Mouse (Mus musculus): ENCODE data around the gene Tmem132c. TPM values are rescaled to one million over a fixed set of nuclear protein-coding genes. Genes with fewer than 3 reads are reported as not detected.

Gene Tmem132c
- polyA plus RNA-seq, 1 experiment, result 17.2 TPM

- TF ChIP-seq CTCF (IDR thresholded peaks at IDR 0.05; ENCODE audit: borderline replicate concordance, extremely low read depth, insufficient read depth, insufficient read length) (no peak), POLR2A (IDR thresholded peaks at IDR 0.05; ENCODE audit: borderline replicate concordance, extremely low read depth, insufficient read depth, insufficient read length, poor library complexity, severe bottlenecking) (no peak)
- DNase-seq (ENCODE audit: low read depth), result no peak
Measured at GRCm38 (mm10) chr5:127374251-127374650, 132.6 kb downstream of the Tmem132c start.

DNA sequence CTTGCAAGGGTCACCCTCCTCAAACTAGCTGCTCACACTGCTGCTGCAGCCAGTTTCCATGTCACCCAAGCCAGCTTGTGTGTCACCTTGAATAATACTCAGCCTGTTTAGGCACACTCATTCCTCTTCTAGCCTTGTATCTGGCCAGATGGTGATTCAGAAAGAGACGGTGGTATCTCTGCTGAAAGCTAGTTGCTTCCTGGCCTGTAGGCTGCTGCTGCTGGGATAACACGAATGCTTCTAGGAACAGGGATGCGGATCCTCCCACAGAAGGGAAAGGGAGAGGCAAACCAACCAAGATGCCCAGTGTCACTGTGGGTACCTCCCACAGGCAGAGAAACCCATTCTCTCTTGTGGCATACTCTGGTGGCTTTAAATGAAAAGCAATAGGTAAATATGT, 134.0 kb downstream of the Tmem132c start:
- TF ChIP-seq POLR2A (IDR thresholded peaks at IDR 0.05; ENCODE audit: borderline replicate concordance, extremely low read depth, insufficient read depth, insufficient read length, poor library complexity, severe bottlenecking), result no peak
- TF ChIP-seq CTCF (IDR thresholded peaks at IDR 0.05; ENCODE audit: borderline replicate concordance, extremely low read depth, insufficient read depth, insufficient read length), result no peak
- DNase-seq (ENCODE audit: low read depth), result no peak

DNA sequence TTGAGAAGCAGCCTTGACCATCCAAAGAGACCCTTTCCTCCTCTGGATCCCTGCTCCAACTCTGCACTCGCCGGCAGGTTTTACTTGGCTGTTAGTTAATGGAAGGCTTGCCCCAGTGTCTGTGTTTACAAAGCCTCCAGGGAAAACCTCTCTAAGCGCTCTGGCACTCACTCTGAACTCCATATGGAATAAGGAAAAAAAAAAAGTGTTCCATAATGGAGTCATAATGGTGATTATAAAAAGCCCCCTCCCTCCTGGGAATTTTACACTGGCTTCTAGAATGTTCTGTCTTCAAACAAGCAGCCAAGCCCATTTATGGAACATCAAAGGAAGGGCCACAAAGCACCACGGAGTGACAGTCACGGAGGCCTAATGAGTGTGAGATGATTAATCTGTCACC, 136.9 kb downstream of the Tmem132c start:
- peak; percentile 77 for DNase-seq (ENCODE audit: low read depth)

DNA sequence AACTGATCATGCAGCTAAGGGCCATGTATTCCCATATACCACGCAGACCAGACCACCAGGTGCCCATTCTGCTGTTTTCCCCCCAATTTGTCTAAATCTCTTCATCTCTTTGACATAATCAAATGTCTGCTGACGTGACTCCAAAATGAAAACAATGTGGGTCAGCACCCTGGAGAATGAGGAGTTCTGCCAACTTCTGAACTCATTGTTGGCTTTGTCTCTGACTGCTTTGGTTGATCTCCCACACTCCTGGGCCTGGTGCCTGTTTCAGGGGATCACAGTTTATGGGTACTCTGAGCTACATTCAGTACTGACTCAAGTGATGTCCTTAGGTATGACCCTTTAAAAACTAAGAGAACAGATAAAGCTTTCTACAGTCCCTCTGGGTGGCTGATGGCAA, 137.7 kb downstream of the Tmem132c start:
- no peak for DNase-seq (ENCODE audit: low read depth)
- TF ChIP-seq POLR2A (IDR thresholded peaks at IDR 0.05; ENCODE audit: borderline replicate concordance, extremely low read depth, insufficient read depth, insufficient read length, poor library complexity, severe bottlenecking) (no peak), CTCF (IDR thresholded peaks at IDR 0.05; ENCODE audit: borderline replicate concordance, extremely low read depth, insufficient read depth, insufficient read length) (no peak)

More for the DNA sequence above, 136.9 kb downstream of the Tmem132c start:
- no peak for TF ChIP-seq POLR2A (IDR thresholded peaks at IDR 0.05; ENCODE audit: borderline replicate concordance, extremely low read depth, insufficient read depth, insufficient read length, poor library complexity, severe bottlenecking)
- TF ChIP-seq CTCF (IDR thresholded peaks at IDR 0.05; ENCODE audit: borderline replicate concordance, extremely low read depth, insufficient read depth, insufficient read length), result no peak

DNA sequence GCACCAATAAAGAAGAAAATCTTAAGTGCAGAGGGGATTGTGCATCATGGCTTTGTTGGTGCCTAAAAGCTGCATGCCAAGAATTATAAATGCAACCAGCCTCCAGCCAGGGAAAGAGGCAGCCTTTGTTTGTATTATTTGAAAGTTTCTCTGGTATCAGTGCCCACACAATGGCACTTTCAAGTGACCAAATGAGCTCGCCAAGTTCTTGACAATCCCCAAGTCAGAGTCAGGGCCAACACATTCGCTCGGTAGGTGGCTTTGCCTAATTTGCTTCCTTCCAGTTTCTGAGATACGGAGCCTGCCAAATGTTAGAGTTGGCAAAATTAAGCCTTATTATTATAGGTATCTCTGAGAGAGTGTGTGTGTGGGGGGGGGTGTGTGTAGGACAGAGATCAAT, 139.6 kb downstream of the Tmem132c start:
- DNase-seq (ENCODE audit: low read depth), result peak; percentile 88
- TF ChIP-seq CTCF (IDR thresholded peaks at IDR 0.05; ENCODE audit: borderline replicate concordance, extremely low read depth, insufficient read depth, insufficient read length) (no peak), POLR2A (IDR thresholded peaks at IDR 0.05; ENCODE audit: borderline replicate concordance, extremely low read depth, insufficient read depth, insufficient read length, poor library complexity, severe bottlenecking) (no peak)

DNA sequence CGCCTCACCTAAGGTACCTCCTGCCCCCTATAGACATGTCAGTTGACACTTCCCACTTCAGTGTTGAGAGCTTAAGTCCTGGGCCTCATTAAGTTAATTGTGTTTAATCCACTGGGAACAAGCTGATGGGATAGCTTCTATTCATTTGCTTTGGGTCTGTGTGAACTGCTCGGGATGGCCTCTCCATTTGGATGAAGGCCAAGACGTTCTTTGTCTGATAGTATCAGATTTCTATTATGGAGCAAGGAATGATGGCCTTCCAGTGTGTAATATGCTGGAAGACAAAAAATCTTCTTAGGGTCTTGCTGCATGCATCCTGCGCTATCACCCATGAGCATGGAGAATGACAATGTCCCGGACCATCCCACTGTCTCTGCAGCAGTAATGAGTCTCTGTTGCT, 141.0 kb downstream of the Tmem132c start:
- peak; percentile 69 for DNase-seq (ENCODE audit: low read depth)
- TF ChIP-seq POLR2A (IDR thresholded peaks at IDR 0.05; ENCODE audit: borderline replicate concordance, extremely low read depth, insufficient read depth, insufficient read length, poor library complexity, severe bottlenecking) (no peak), CTCF (IDR thresholded peaks at IDR 0.05; ENCODE audit: borderline replicate concordance, extremely low read depth, insufficient read depth, insufficient read length) (no peak)

DNA sequence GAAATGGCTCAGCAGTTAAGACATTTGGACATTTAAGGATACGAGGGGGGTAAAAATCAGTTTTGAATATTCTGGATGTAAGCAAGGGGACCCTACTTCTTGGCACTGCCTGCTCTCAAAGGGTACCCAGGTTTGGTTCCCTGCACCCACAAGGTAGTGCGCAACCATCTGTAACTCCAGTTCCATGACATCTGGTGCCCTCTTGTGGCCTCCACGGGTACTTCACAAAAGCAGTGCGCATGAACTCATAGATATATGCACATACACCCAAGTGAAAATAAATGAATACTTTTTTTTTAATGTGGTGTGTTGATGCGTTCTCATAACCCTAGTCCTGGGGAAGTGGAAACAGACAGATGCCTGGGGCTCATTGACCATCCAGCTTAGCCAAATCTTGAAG, 149.6 kb downstream of the Tmem132c start:
- no peak for DNase-seq (ENCODE audit: low read depth)
- TF ChIP-seq POLR2A (IDR thresholded peaks at IDR 0.05; ENCODE audit: borderline replicate concordance, extremely low read depth, insufficient read depth, insufficient read length, poor library complexity, severe bottlenecking), result no peak
- TF ChIP-seq CTCF (IDR thresholded peaks at IDR 0.05; ENCODE audit: borderline replicate concordance, extremely low read depth, insufficient read depth, insufficient read length), result peak; percentile 26; the same call in 1 of the 2 replicates

DNA sequence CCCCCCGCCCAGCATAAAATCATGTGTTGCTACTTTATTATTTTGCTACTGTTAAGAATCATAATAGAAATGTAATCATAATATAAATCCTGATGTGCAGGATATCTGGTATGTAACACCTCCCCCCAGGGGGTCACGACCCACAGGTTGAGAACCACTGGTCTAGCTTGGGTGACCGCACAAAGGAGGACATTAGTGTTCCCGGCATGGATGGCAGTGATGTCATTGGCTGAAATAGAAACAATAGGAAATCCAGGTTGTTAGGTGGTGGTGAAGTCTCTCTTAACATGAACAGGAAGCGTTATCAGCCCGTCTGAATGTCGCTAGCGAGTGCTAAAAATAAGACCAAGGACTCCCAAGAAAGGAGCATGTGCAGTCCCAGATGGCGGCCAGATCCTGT, 155.3 kb downstream of the Tmem132c start:
- no peak for DNase-seq (ENCODE audit: low read depth)
- TF ChIP-seq POLR2A (IDR thresholded peaks at IDR 0.05; ENCODE audit: borderline replicate concordance, extremely low read depth, insufficient read depth, insufficient read length, poor library complexity, severe bottlenecking), result no peak
- no peak for TF ChIP-seq CTCF (IDR thresholded peaks at IDR 0.05; ENCODE audit: borderline replicate concordance, extremely low read depth, insufficient read depth, insufficient read length)

GRCm38 (mm10) chr5:127398010-127398409, 156.4 kb downstream of the Tmem132c start:
- TF ChIP-seq POLR2A (IDR thresholded peaks at IDR 0.05; ENCODE audit: borderline replicate concordance, extremely low read depth, insufficient read depth, insufficient read length, poor library complexity, severe bottlenecking) (no peak), CTCF (IDR thresholded peaks at IDR 0.05; ENCODE audit: borderline replicate concordance, extremely low read depth, insufficient read depth, insufficient read length) (no peak)
- DNase-seq (ENCODE audit: low read depth), result peak; percentile 68

- TF ChIP-seq POLR2A (IDR thresholded peaks at IDR 0.05; ENCODE audit: borderline replicate concordance, extremely low read depth, insufficient read depth, insufficient read length, poor library complexity, severe bottlenecking) (no peak), CTCF (IDR thresholded peaks at IDR 0.05; ENCODE audit: borderline replicate concordance, extremely low read depth, insufficient read depth, insufficient read length) (no peak)
- peak; percentile 91 for DNase-seq (ENCODE audit: low read depth)
Measured at GRCm38 (mm10) chr5:127405391-127406000, 163.9 kb downstream of the Tmem132c start.

- TF ChIP-seq POLR2A (IDR thresholded peaks at IDR 0.05; ENCODE audit: borderline replicate concordance, extremely low read depth, insufficient read depth, insufficient read length, poor library complexity, severe bottlenecking), result no peak
- peak; percentile 44 for DNase-seq (ENCODE audit: low read depth)
Measured at GRCm38 (mm10) chr5:127406014-127406655, 164.5 kb downstream of the Tmem132c start.

DNA sequence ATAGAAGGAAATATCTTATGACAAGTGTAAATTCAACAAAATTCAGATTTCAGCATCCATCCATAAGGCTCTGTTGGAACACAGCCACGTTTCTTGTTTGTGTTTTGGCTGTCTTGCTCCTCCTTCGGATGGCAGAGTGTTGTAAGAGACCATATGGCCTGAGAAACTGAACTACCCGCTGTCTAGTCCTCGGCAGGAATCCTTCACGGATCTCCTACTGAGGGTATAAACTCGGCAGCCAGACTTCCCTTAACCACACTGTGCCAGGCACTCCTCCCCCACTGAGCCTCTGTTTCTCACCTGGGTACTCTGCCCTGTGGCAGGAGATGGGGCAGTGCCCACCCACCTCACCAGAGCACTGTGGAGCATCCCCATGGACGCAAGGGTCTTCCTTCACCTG, 174.9 kb downstream of the Tmem132c start:
- peak; percentile 91 for DNase-seq (ENCODE audit: low read depth)
- no peak for TF ChIP-seq CTCF (IDR thresholded peaks at IDR 0.05; ENCODE audit: borderline replicate concordance, extremely low read depth, insufficient read depth, insufficient read length)
- TF ChIP-seq POLR2A (IDR thresholded peaks at IDR 0.05; ENCODE audit: borderline replicate concordance, extremely low read depth, insufficient read depth, insufficient read length, poor library complexity, severe bottlenecking), result no peak
